Mouse (Mus musculus) kidney, postnatal 36 days (tissue): ENCODE measurements around the gene Gm3727.
A peak's percentile ranks its signal among the peaks of the same experiment; 100 is the strongest.
"Not testable (repeated sequence)": the region's sequence is repeated elsewhere in the genome, so short reads cannot be mapped to it uniquely, and the experiment has no call there.

Experiments
- DNase-seq, 2 experiments: peaks; one replicate each; pipeline ENCODE4 v3.0.0; 2021 to 2022; ENCODE audit warnings: mixed read lengths in 2 of 2

Gene Gm3727

DNA sequence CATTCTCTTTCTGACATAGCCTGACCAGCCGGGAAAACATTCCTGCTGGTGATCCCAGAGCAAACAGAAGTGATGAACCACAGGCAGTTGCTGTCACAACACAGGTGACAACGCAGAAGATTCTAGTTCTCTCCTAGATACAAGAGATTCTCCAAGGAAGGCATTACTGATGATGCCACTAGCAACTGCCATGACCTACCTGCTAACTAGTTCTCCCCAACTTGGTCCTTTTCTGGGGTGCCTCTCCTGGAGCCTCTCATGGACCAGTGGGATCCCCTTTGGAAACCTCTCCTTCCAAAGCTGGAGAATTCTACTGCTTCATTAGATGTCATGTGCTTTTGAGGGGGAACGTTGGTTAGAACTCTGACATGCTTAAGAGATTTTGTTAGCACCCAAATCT, at the start of gene Gm3727:
Gene Gm3727 (minus strand): TSS at position 101 of the 400 bp plus-strand sequence.
- DNase-seq = not testable (repeated sequence)

DNA sequence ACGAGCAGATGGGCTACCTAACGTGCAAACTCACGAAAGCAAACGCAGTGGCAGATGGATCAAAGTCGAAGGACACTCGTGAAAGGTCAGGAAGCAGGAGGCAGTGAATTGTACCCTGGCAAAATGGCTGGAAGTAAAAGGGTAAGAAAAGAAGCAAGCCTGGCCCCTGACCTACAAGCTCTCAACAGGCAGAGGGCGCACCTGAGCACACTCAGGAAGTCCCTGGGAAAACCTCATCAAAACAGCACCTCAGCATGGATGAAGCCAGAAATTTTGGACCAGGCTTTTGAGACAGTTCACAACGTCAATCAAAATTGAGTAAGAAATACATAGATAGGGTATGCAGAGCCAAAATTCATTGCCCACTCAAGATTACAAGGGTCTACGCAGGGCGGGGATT, 21.0 kb downstream of the Gm3727 start:
- DNase-seq = peak; percentile 0
